Mouse (Mus musculus) lung, postnatal 14 days (tissue): Measurements from ENCODE around the gene Lrrd1.
"Not testable (repeated sequence)": the region's sequence is repeated elsewhere in the genome, so short reads cannot be mapped to it uniquely, and the experiment has no call there.

Source experiments
- DNase-seq: peaks from one replicate; pipeline ENCODE4 v3.0.0; 2021

Gene Lrrd1

DNA sequence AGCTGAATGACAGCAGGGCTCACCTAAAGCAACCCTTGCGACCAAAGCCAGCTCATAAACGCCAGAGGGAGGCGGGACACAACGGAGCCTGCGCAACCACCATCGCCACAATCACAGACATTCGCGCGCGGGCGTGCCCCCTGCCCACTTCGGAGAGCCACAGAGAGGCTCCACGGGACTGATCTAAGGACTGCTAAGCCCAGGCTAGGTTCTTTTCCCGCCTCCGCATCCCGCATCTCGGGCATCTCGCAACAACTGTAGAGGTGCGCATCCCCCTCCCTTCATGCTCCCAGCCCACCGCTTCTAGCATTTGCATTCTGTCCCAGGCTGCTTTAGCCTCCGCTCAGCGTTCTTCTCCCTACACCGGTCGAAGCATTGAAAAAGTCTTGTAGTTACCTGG is at the start of gene Lrrd1:
Gene Lrrd1, plus strand, starts transcription at position 148 of the 400 bp plus-strand sequence.
- no peak for DNase-seq

DNA sequence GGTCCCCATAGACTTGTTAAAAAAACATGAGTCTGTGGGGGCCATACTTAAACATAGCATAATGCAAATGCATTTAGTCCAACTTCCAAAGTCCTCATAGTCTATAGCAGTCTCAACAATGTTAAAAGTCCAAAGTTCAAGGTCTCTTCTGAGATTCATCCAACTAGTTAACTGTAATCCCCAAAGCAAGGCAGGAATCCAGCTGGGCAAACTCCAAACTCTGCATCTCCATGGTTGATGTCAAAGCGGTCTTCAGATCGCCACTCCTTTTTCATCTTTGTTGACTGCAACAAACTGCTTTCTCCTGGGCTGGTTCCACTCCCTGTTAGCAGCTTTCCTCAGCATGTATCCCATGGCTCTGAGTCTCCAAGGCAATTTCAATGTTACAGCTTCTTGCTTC is 47.9 kb upstream of the Lrrd1 start:
- DNase-seq = not testable (repeated sequence)

- DNase-seq = not testable (repeated sequence)
Observed at GRCm38 (mm10) chr5:3798656-3799055, 46.3 kb upstream of the Lrrd1 start.

GRCm38 (mm10) chr5:3800041-3800440 is 44.9 kb upstream of the Lrrd1 start:
- DNase-seq = no peak

- no peak for DNase-seq
Observed at GRCm38 (mm10) chr5:3800881-3801280, 44.1 kb upstream of the Lrrd1 start.

DNA sequence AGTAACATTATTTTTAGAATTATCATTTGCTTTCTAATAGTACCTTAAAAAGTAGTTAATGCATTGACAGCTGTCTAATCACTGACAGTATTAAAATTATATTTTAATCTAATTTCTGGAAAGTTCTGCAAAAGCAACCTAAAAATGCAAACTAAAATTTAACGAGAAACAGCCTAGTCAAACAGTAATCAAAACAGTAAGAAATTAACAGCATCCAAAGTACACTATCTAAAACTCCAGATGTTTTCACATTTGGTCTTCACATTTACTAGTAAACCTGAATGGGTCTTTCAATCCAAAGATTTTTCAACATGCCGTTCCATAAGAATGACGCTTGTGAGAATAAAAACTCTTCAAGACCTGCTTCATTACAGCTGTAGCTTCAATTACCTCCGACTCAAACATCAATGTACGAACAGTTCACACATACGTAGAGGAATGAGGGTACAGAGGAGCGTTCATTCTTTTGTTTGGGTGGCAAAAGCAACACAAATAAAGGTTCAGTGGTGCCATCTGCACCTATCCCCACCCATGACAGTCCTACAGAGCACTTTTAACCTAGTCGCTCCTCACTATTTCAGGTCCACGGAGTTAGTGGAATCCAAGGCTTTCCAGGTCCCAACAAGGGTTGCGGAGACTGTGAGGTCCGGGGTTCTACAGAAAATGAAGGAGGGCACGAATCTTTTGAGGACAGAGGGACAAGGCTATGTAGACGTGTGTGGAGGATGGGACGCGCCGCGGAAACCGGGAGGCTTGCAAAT is 43.1 kb upstream of the Lrrd1 start:
- DNase-seq = no peak

DNA sequence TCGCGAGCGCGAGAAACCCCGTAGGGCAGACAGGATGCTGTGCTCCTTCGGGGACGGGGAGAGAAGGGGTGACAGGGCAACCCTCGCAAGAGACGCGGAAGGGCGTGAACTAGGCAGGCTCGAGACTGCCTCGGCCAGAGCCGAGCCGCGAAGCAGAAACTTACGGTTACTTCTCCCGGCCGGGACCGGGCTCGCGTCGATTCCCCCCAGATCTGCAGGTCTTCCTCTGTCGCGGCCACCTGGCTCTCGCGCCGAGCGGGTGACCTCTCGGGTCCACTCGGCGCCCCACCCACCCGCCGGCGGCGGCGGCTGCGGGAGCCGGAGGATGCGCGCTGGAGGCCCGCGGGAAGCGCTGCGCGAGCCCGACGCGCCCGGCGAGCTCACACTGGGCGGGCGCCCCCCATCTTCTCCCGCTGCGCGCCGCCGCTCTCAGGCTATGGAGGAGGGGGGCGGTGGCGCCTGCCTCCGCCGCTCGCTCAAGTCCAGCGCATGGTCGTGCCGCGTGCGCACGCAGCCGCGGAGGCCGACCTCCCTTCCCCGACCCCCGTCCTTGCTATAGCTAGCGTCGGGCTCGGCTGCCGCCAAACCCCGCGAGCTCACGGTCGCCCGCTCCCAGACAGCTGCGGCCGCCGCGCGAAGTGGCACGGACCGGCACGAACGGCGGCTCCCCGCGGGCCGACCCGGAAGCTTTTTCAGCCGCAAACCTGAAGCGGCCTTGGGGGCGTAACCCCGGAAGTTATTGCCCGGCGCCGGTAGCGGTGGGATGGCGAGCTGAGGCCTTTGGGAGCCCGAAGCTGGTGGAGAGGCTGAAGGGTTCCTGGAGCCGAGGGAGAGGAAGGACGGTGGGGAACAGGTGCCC is 42.3 kb upstream of the Lrrd1 start, which contains the start of the genes Ankib1 and Krit1:
Gene Ankib1, minus strand, starts transcription at position 493 of the 859 bp plus-strand sequence.
Gene Krit1, plus strand, starts transcription at position 752 of the 859 bp plus-strand sequence.
- DNase-seq = peak; percentile 89

DNA sequence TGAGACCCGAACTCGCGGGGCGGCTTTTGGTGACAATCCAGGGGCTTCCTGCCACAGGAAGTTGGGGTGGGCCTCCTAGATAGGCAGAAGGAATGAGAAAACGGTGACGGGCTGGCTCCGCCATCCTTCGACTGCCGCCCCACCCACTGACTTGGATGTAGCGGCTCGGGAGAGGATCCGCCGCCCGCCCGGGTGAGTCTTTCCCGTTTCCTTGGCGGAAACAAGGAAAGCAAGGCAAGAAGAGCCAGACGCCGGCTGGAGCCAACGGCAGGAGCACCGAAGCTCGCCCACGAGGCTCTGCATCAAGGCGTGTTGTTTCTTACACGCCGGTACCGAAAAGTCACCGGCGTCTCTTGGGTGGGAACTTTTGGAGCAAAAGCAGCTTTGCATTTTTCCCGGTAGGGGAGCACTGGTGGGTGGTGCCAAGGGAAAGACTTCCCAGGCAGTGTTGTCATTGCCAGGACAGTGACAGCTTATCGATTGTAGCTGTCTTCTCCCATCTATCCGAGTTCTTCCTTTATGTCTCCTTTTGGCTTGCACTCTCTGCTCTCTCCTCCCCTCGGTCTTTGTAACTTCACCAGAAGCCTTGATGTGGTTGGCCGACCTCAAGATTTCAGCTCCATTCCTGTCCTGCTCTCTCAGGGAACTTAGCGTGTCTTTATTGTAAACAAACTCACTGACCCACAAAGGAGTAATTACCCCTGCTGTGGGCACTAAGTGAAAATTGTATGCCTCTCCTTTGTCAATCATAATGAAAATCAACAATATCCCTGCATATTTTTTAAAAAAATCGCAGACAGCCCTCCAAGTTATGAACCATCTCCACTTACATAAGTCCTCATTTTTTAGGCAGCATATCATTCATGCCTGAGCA is 41.4 kb upstream of the Lrrd1 start:
- DNase-seq = no peak

GRCm38 (mm10) chr5:3808472-3808871 is 36.5 kb upstream of the Lrrd1 start:
- DNase-seq = no peak

- DNase-seq = no peak
Observed at GRCm38 (mm10) chr5:3834107-3834506, 10.9 kb upstream of the Lrrd1 start.

- no peak for DNase-seq
Observed at GRCm38 (mm10) chr5:3870161-3870560, 25.2 kb downstream of the Lrrd1 start.

GRCm38 (mm10) chr5:3872348-3872747 is 27.4 kb downstream of the Lrrd1 start:
- DNase-seq = no peak

DNA sequence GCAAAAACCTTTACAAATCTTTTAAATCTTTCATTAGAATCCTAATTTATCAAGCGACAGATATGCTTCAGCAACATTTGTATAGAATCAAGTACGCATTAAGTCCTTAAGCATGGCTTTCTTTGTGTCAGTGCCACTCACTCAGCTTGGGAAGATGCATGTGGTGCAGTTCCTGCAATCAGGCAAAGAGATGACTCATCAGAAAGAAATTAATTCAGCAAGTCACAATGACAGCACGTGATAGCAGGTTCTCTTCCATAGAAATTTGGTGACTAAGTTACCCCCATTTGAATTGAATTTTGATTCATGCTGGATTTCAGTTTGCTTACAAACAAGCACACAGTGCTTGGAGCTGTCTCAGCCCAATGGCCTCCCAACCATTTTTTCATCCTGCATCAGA is 28.5 kb downstream of the Lrrd1 start:
- no peak for DNase-seq

- DNase-seq = not testable (repeated sequence)
Observed at GRCm38 (mm10) chr5:3886862-3887261, 41.9 kb downstream of the Lrrd1 start.

DNA sequence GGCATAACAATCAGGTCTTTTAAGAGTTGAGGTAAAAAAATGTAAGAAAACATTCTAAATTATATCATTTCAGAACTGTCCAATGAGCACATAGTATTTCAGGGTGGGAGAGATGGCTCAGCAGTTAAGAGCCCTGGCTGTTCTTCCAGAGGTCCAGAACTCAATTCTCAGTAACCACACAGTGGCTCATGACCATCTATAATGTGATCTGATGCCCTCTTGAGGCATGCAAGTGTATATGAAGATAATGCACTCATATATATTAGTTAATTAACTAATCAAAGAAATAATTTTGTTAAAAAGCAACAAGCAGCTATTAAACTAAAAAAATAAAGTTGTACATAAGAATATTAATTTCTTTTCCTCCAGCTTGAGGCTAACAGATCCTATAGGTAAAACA is 44.2 kb downstream of the Lrrd1 start:
- no peak for DNase-seq

GRCm38 (mm10) chr5:3893459-3894293 is 48.7 kb downstream of the Lrrd1 start, which contains the start of gene Mterf1a:
TSS of gene Mterf1a (minus strand) at chr5:3893933.
- peak; percentile 15 for DNase-seq

- DNase-seq = not testable (repeated sequence)
Observed at GRCm38 (mm10) chr5:3894294-3894619, 49.3 kb downstream of the Lrrd1 start.

GRCm38 (mm10) chr5:3905471-3905870 is 60.5 kb downstream of the Lrrd1 start:
- no peak for DNase-seq
